Mouse (Mus musculus) midbrain, postnatal 0 days (tissue): ENCODE measurements around the gene Aldh3a1. TPM values are rescaled to one million over a fixed set of nuclear protein-coding genes. Genes with fewer than 3 reads are reported as not detected.

Experiments used
- ATAC-seq: fragments of 200-750 bp; cut with Nextera tagmentation; 2 replicates; pipeline ENCODE4 v1.8.0; 2017; ENCODE audit warnings: moderate number of reproducible peaks, mild to moderate bottlenecking, moderate TSS enrichment, moderate library complexity; ENCODE audit not compliant: low FRiP score
- DNase-seq: peaks from one replicate; pipeline ENCODE4 v3.0.0-alpha.2; 2015; ENCODE audit warnings: low spot score
- H3K27ac ChIP-seq: fragments of 300-500 bp; sonication (generic); 2 replicates; pipeline ENCODE4 v1.5.1; 2014; ENCODE audit warnings: low read depth, mild to moderate bottlenecking, low read length, mixed read lengths
- H3K27me3 ChIP-seq: fragments of 300-500 bp; sonication (generic); 2 replicates; pipeline ENCODE4 v1.6.1; 2014; ENCODE audit warnings: low read length, control low read depth, mixed read lengths; ENCODE audit not compliant: insufficient read depth
- H3K36me3 ChIP-seq: fragments of 300-500 bp; sonication (generic); 2 replicates; pipeline ENCODE4 v1.6.1; 2014; ENCODE audit warnings: low read length, control low read depth, mixed read lengths; ENCODE audit not compliant: insufficient read depth
- H3K4me1 ChIP-seq: fragments of 300-500 bp; sonication (generic); 2 replicates; pipeline ENCODE4 v1.6.1; 2014; ENCODE audit warnings: mild to moderate bottlenecking, control low read depth, antibody characterized with exemption, low read length, mixed read lengths; ENCODE audit not compliant: insufficient read depth
- H3K4me2 ChIP-seq: fragments of 300-500 bp; sonication (generic); 2 replicates; pipeline ENCODE4 v1.6.1; 2014; ENCODE audit warnings: low read depth, mild to moderate bottlenecking, low read length, mixed read lengths; ENCODE audit not compliant: poor library complexity, severe bottlenecking
- H3K4me3 ChIP-seq: fragments of 300-500 bp; sonication (generic); 2 replicates; pipeline ENCODE4 v1.5.1; 2014; ENCODE audit warnings: low read depth, mild to moderate bottlenecking, low read length, moderate library complexity
- H3K9ac ChIP-seq: fragments of 300-500 bp; sonication (generic); replicated peaks from 2 replicates; pipeline ENCODE4 v1.6.1; 2014; ENCODE audit warnings: mild to moderate bottlenecking, low read length, moderate library complexity, mixed read lengths; ENCODE audit not compliant: poor library complexity, severe bottlenecking
- H3K9me3 ChIP-seq: fragments of 300-500 bp; sonication (generic); 2 replicates; pipeline ENCODE4 v1.6.1; 2016; ENCODE audit warnings: low read length, control low read depth
- CTCF ChIP-seq: IDR thresholded peaks from 2 replicates; pipeline ENCODE4 v1.5.1; 2016; ENCODE audit warnings: antibody characterized with exemption, mild to moderate bottlenecking
- WGBS: fragments of 180-500 bp; shearing (Covaris S2); extraction: QIAGEN DNeasy Blood & Tissue Kit; methylation state at CpG from one replicate; pipeline ENCODE4 v1.1.7; 2014; 5-methylcytosine and 5-hydroxymethylcytosine counted together
- polyA plus RNA-seq: library from polyadenylated mRNA; unstranded; fragments of >200 nt; fragmentation: Nextera tagmentation; extraction: Ambion mirVana; gene quantifications from 2 replicates; pipeline ENCODE4 v1.2.1, GENCODE M21; 2015
- total RNA-seq: library from RNA; depleted of rRNA; stranded (reverse); fragments of >200 nt; gene quantifications from 2 replicates; pipeline ENCODE4 v1.2.3, GENCODE M21; 2014

Gene Aldh3a1
- total and polyA plus RNA-seq, 2 experiments from 2014 or later, result 0.11 to 0.83 TPM

GRCm38 (mm10) chr11:61234174-61234573 lies 26.8 kb downstream of the Aldh3a1 start:
- H3K9ac ChIP-seq, result no peak overlapping the region
- H3K36me3 ChIP-seq, result no peaks in the 10 kb centered on the region
- H3K4me2 ChIP-seq, result no peak overlapping the region
- no peaks in the 10 kb centered on the region for H3K4me1 ChIP-seq
- no peak overlapping the region for H3K4me3 ChIP-seq
- no peak for TF ChIP-seq CTCF
- DNase-seq (no peak), ATAC-seq (no peak)
- H3K9me3 ChIP-seq, result no peaks in the 10 kb centered on the region
- WGBS, result 79% methylated on average over 5 of the region's 5 CpGs
- no peaks in the 10 kb centered on the region for H3K27me3 ChIP-seq
- no peak overlapping the region for H3K27ac ChIP-seq

DNA sequence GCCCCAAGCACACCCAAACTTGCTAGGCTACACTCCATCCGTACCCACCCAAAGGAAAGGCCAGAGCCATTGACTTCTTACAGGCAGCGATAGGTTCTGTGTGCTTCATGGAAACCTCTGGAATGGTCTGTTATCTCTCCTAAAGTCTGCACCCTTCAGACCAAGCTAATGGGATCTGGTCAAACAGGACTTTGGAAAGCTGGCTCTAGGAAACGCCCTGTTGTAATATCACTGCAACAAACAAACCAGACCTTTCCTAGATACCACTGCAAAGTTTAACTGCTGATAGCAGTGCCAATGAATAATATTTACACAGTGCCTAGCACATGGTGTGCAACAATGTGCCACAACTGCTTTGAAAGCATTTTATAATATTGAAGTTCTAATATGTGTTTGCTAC lies 28.7 kb downstream of the Aldh3a1 start:
- Histone ChIP-seq H3K4me2 (no peak overlapping the region), H3K4me1 (no peaks in the 10 kb centered on the region), H3K27me3 (no peaks in the 10 kb centered on the region), H3K4me3 (no peak overlapping the region), H3K9ac (no peak overlapping the region), H3K27ac (no peak overlapping the region), H3K36me3 (no peaks in the 10 kb centered on the region), H3K9me3 (no peaks in the 10 kb centered on the region)
- no peak for TF ChIP-seq CTCF
- DNase-seq (no peak), ATAC-seq (no peak)
- WGBS, result 94% methylated on average over 3 of the region's 3 CpGs

DNA sequence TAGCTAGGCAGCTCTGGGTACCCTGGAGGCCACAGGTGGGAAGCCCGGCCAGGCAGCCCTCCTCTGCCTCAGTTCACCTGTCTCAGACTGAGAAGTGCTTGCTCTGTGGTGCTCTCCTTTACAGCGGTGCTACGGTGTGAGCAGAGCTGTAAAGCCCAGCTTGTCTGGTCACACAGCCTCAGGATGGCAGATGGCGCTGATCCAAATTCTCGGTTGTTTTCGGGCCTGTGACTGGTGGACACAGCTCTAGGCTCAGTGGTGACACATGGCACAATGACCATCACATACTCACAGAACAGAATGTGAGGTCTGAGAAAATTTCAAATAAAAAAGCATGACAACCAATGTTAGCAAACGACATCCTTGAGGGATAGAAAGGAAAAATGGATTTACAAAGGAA lies 37.1 kb downstream of the Aldh3a1 start:
- Histone ChIP-seq H3K27me3 (no peaks in the 10 kb centered on the region), H3K9me3 (no peaks in the 10 kb centered on the region), H3K4me1 (no peaks in the 10 kb centered on the region), H3K36me3 (peaks cover 27% of the 10 kb centered on the region), H3K9ac (no peak overlapping the region), H3K27ac (no peak overlapping the region), H3K4me3 (no peak overlapping the region), H3K4me2 (no peak overlapping the region)
- TF ChIP-seq CTCF, result no peak
- ATAC-seq, result no peak
- 91% methylated on average over 7 of the region's 7 CpGs for WGBS
- no peak for DNase-seq

- 65% methylated on average over 10 of the region's 10 CpGs for WGBS
- no peak for DNase-seq
- Histone ChIP-seq H3K4me3 (no peak overlapping the region), H3K4me1 (no peaks in the 10 kb centered on the region), H3K27me3 (no peaks in the 10 kb centered on the region), H3K9ac (no peak overlapping the region), H3K27ac (no peak overlapping the region), H3K36me3 (peaks cover 53% of the 10 kb centered on the region), H3K4me2 (no peak overlapping the region), H3K9me3 (no peaks in the 10 kb centered on the region)
- no peak for TF ChIP-seq CTCF
- no peak for ATAC-seq
Measured at GRCm38 (mm10) chr11:61251741-61252140, 44.4 kb downstream of the Aldh3a1 start.

DNA sequence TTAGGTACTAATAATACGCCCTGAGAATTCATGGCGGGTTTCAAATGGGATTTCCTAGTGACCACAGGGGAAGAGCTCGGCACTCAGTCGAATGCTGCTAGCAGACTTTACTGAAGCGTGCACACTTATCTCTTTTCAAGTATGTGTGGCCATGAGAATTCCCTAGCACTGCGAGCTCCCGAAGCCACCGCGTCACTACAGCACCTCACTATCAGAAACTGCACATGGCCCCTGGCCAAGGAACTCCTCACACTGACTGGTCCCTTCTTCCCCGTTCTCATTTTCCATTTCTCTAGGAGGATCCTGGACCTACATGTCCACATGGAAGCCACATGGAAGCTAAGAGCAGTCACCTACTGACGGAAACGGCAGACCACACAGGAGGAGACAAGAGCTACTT lies 45.5 kb downstream of the Aldh3a1 start:
- Histone ChIP-seq H3K9me3 (no peaks in the 10 kb centered on the region), H3K36me3 (peaks cover 52% of the 10 kb centered on the region), H3K27ac (no peak overlapping the region), H3K27me3 (no peaks in the 10 kb centered on the region), H3K4me2 (no peak overlapping the region), H3K4me1 (no peaks in the 10 kb centered on the region), H3K4me3 (no peak overlapping the region), H3K9ac (no peak overlapping the region)
- DNase-seq, result no peak
- no peak for ATAC-seq
- WGBS, result 94% methylated on average over 12 of the region's 12 CpGs
- no peak for TF ChIP-seq CTCF

DNA sequence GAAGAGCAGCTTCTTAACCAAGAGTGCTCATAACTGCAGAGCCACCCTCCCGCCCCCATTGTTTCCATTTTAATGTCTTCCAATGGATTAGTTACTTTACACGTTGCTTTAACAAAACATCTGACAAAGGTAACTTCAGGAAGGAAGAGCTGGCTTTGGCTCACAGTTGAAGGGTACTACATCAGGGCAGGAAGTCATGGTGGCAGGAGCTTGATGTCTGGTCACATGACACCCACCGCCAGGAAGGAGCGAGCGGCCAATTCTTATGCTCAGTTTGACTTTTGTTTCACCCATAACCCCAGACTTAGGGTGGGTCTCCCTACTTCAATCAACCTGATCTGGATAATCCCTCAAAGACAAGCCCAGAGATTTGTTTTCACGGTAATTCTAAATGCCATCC lies 51.8 kb downstream of the Aldh3a1 start:
- ATAC-seq (no peak), DNase-seq (no peak)
- 87% methylated on average over 6 of the region's 6 CpGs for WGBS
- no peaks in the 10 kb centered on the region for H3K4me1 ChIP-seq
- H3K27me3 ChIP-seq, result no peaks in the 10 kb centered on the region
- no peak overlapping the region for H3K9ac ChIP-seq
- no peak overlapping the region for H3K27ac ChIP-seq
- no peak overlapping the region for H3K4me3 ChIP-seq
- peaks cover 56% of the 10 kb centered on the region for H3K36me3 ChIP-seq
- no peaks in the 10 kb centered on the region for H3K9me3 ChIP-seq
- TF ChIP-seq CTCF, result no peak
- no peak overlapping the region for H3K4me2 ChIP-seq

DNA sequence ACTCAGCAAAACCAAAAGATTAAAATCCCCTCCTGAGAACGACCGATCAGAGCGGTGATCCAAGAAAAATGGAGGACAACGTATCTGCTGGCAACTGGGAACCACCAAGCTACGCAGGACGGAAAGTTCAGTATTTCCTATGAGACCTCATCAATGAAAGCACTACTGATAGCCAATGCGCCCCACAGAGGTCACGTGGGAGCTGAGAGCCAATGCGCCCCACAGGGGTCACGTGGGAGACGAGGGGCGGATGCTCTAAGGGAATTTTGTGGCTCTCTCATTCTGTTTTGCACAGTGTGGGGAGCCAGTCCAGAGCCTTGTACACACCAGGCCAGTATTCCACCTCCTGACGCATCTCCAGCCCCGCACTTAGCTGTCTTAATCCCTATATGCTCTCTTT lies 55.2 kb downstream of the Aldh3a1 start:
- no peak overlapping the region for H3K4me3 ChIP-seq
- H3K36me3 ChIP-seq, result peaks cover 39% of the 10 kb centered on the region
- H3K9ac ChIP-seq, result no peak overlapping the region
- H3K27me3 ChIP-seq, result no peaks in the 10 kb centered on the region
- TF ChIP-seq CTCF, result no peak
- H3K9me3 ChIP-seq, result no peaks in the 10 kb centered on the region
- ATAC-seq, result no peak
- H3K27ac ChIP-seq, result no peak overlapping the region
- H3K4me1 ChIP-seq, result no peaks in the 10 kb centered on the region
- WGBS, result 89% methylated on average over 14 of the region's 14 CpGs
- no peak for DNase-seq
- H3K4me2 ChIP-seq, result no peak overlapping the region
